Mouse (Mus musculus) embryonic facial prominence, embryonic 14.5 days (tissue): ENCODE data around the gene Wrap53. TPM values are rescaled to one million over a fixed set of nuclear protein-coding genes. Genes with fewer than 3 reads are reported as not detected.
A peak's percentile ranks its signal among the peaks of the same experiment; 100 is the strongest.

ENCODE experiments used
- ATAC-seq: fragments of 200-750 bp; cut with Nextera tagmentation; 2 replicates; pipeline ENCODE4 v1.8.0; 2017; ENCODE audit warnings: low read depth, moderate number of reproducible peaks, moderate TSS enrichment
- DNase-seq: peaks from one replicate; pipeline ENCODE4 v3.0.0-alpha.2; 2015; ENCODE audit warnings: low spot score
- H3K27ac ChIP-seq: fragments of 300-500 bp; sonication (generic); replicated peaks from 2 replicates; pipeline ENCODE4 v1.5.1; 2014; ENCODE audit warnings: low read depth, mild to moderate bottlenecking, low read length, moderate library complexity
- H3K27me3 ChIP-seq: fragments of 300-500 bp; sonication (generic); replicated peaks from 2 replicates; pipeline ENCODE4 v1.6.1; 2014; ENCODE audit warnings: low read length; ENCODE audit not compliant: control insufficient read depth, insufficient read depth
- H3K36me3 ChIP-seq: fragments of 300-500 bp; sonication (generic); 2 replicates; pipeline ENCODE4 v1.6.1; 2014; ENCODE audit warnings: low read length, mixed read lengths; ENCODE audit not compliant: control insufficient read depth, insufficient read depth
- H3K4me1 ChIP-seq: fragments of 300-500 bp; sonication (generic); 2 replicates; pipeline ENCODE4 v1.6.1; 2014; ENCODE audit warnings: antibody characterized with exemption, low read length; ENCODE audit not compliant: control insufficient read depth, insufficient read depth
- H3K4me2 ChIP-seq: fragments of 300-500 bp; sonication (generic); 2 replicates; pipeline ENCODE4 v1.6.1; 2014; ENCODE audit warnings: low read depth, mild to moderate bottlenecking, low read length, moderate library complexity, mixed read lengths
- H3K4me3 ChIP-seq: fragments of 300-500 bp; sonication (generic); 2 replicates; pipeline ENCODE4 v1.5.1; 2014; ENCODE audit warnings: low read depth, mild to moderate bottlenecking, low read length
- H3K9ac ChIP-seq: fragments of 300-500 bp; sonication (generic); 2 replicates; pipeline ENCODE4 v1.6.1; 2014; ENCODE audit warnings: low read depth, mild to moderate bottlenecking, low read length, moderate library complexity, mixed read lengths
- H3K9me3 ChIP-seq: fragments of 300-500 bp; sonication (generic); 2 replicates; pipeline ENCODE4 v1.6.1; 2016; ENCODE audit warnings: low read length; ENCODE audit not compliant: control insufficient read depth
- WGBS: fragments of 180-500 bp; shearing (Covaris S2); extraction: QIAGEN DNeasy Blood & Tissue Kit; methylation state at CpG from one replicate; pipeline ENCODE4 v1.1.7; 2014; 5-methylcytosine and 5-hydroxymethylcytosine counted together
- polyA plus RNA-seq: library from polyadenylated mRNA; unstranded; fragments of >200 nt; fragmentation: Nextera tagmentation; extraction: Ambion mirVana; gene quantifications from 2 replicates; pipeline ENCODE4 v1.2.1, GENCODE M21; 2014

Gene Wrap53
- polyA plus RNA-seq, 1 experiment from 2014 or later = 18.4 TPM

DNA sequence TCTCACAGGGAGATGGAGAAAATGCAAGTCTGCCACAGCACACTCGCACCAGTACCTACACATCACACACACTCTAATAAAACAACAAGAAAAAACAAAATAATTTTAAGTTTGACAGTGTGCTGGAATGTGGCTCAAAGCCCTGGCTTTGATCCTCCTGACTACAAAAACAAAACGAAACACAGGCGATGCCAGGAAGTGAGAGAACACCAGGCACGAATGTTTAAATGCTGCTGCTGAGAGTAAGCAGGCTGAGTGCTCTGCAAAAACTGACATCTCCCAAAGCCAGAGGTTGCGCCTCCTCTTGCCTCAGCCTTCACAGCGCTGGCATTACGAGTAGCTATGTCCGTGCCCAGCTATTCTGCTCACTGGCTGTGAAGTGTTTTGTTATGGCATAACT lies 14.9 kb downstream of the Wrap53 start:
- 70% methylated on average over 8 of the region's 8 CpGs for WGBS
- DNase-seq = no peak
- Histone ChIP-seq H3K4me2 (no peak overlapping the region), H3K27ac (0 out of 2 replicates have a peak overlapping the region, but pooled peaks have one; percentile 10), H3K4me3 (no peak overlapping the region), H3K36me3 (peaks cover 53% of the 10 kb centered on the region), H3K4me1 (peaks cover 16% of the 10 kb centered on the region), H3K9me3 (no peaks in the 10 kb centered on the region), H3K9ac (no peak overlapping the region), H3K27me3 (no peaks in the 10 kb centered on the region)
- no peak for ATAC-seq

- Histone ChIP-seq H3K4me2 (no peak overlapping the region), H3K9me3 (no peaks in the 10 kb centered on the region), H3K4me1 (peaks cover 16% of the 10 kb centered on the region), H3K27ac (no peak overlapping the region), H3K36me3 (peaks cover 48% of the 10 kb centered on the region), H3K27me3 (no peaks in the 10 kb centered on the region), H3K9ac (no peak overlapping the region), H3K4me3 (no peak overlapping the region)
- ATAC-seq = no peak
- no peak for DNase-seq
- 49% methylated on average over 3 of the region's 3 CpGs for WGBS
These were observed 15.7 kb downstream of the Wrap53 start for GRCm38 (mm10) chr11:69564391-69564790.

DNA sequence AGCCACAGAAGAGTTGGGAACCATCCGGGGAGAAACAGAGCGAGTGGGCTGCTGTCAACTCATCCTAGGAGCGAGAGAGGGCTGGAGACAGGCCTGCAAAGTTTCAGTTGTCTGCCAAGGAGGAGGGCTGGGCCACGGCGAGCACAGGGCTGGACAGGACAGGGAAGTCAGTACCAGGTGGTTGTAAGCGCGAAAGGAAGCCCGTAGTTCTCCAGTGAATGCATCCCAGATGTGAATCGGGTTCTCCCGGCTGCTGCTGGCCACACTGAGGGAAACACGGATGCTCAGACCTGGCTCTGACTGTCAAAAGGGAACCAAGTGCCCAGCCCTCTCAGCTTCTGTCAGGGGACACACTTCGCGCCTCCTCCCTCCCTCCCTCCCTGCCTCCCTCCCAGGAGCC lies 16.7 kb downstream of the Wrap53 start:
- no peak for ATAC-seq
- no peak for DNase-seq
- peaks cover 46% of the 10 kb centered on the region for H3K36me3 ChIP-seq
- no peak overlapping the region for H3K9ac ChIP-seq
- H3K4me3 ChIP-seq = no peak overlapping the region
- H3K27me3 ChIP-seq = no peaks in the 10 kb centered on the region
- peaks cover 24% of the 10 kb centered on the region for H3K4me1 ChIP-seq
- H3K4me2 ChIP-seq = no peak overlapping the region
- H3K27ac ChIP-seq = no peak overlapping the region
- no peaks in the 10 kb centered on the region for H3K9me3 ChIP-seq
- WGBS = 47% methylated on average over 11 of the region's 13 CpGs

- peak overlapping the region; percentile 95 for H3K4me2 ChIP-seq
- no peaks in the 10 kb centered on the region for H3K27me3 ChIP-seq
- DNase-seq = peak; percentile 67
- peaks cover 24% of the 10 kb centered on the region for H3K4me1 ChIP-seq
- peak; percentile 16; the same call in 1 of the 2 replicates for ATAC-seq
- WGBS = 16% methylated on average over 16 of the region's 16 CpGs
- peaks cover 30% of the 10 kb centered on the region for H3K36me3 ChIP-seq
- H3K27ac ChIP-seq = peak overlapping the region; percentile 81
- H3K9me3 ChIP-seq = no peaks in the 10 kb centered on the region
- H3K4me3 ChIP-seq = peak overlapping the region; percentile 76
- H3K9ac ChIP-seq = peak overlapping the region; percentile 27
These were observed 18.9 kb downstream of the Wrap53 start for GRCm38 (mm10) chr11:69560896-69561854.

DNA sequence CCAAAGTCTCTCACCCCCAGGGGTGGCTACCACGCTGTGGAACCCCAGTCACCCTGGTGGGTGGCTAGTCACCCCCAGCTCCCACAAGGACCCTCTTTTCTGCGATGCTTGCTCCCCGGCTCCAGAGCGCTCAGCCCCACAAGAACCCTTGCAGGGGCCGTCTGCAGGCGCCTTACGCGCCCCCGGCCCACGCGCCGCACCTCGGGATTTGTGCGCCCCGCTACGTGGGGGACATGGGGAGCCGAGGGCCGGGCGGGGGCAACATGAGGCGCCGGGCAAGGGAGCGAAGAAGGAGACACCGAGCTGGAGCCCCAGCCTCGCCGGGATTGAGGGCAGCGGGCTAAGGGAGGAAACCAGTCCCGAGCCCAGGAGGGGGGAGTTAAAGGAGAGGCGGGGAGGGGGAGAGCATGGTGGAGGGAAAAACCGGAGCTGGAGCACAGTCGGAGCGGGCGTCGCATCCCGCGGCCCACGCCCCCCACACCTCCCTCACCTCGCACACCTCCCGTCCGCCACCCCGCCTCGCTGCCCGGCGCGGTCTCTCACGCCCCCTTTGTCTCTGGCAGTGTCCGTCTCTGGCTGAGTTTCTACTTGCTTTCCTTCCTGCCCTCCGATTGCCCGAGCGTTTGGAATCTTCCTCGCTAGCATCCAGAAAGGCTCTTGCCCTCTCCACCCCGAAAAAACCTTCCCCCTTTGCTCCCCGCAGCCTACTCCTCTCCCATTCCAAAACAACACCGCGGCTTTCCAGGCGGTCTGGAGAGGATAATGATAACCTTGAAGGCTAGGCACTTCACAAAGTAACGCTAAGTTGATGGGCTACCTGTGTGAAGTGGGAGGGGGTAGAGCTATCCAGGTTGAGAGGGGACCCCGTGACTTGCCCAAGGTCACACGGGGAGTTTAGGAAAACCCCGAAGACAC lies 19.9 kb downstream of the Wrap53 start, which contains the start of gene Efnb3:
TSS of gene Efnb3 (minus strand) at position 355 of the 915 bp plus-strand sequence.
- Histone ChIP-seq H3K9ac (peak within 1 kb of the TSS; percentile 87), H3K36me3 (peaks cover 27% of the 10 kb centered on the region), H3K27ac (peak within 1 kb of the TSS; percentile 81), H3K9me3 (no peaks in the 10 kb centered on the region), H3K4me1 (peaks cover 24% of the 10 kb centered on the region), H3K4me3 (peak within 1 kb of the TSS; percentile 76), H3K27me3 (no peaks in the 10 kb centered on the region), H3K4me2 (peak within 1 kb of the TSS; percentile 95)
- peak; percentile 86 for DNase-seq
- ATAC-seq = peak; percentile 81
- WGBS = under 1% methylated on average over 46 of the region's 59 CpGs

- no peak for DNase-seq
- Histone ChIP-seq H3K4me1 (peaks cover 24% of the 10 kb centered on the region), H3K4me2 (peak overlapping the region; percentile 95), H3K9ac (peak overlapping the region; percentile 87), H3K9me3 (no peaks in the 10 kb centered on the region), H3K4me3 (peak overlapping the region; percentile 76), H3K27ac (no peak overlapping the region), H3K36me3 (peaks cover 20% of the 10 kb centered on the region), H3K27me3 (no peaks in the 10 kb centered on the region)
- ATAC-seq = no peak
- WGBS = 10% methylated on average over 5 of the region's 5 CpGs
These were observed 20.9 kb downstream of the Wrap53 start for GRCm38 (mm10) chr11:69559183-69559582.

GRCm38 (mm10) chr11:69558756-69559155 lies 21.3 kb downstream of the Wrap53 start:
- 37% methylated on average over 6 of the region's 6 CpGs for WGBS
- Histone ChIP-seq H3K27me3 (no peaks in the 10 kb centered on the region), H3K36me3 (peaks cover 17% of the 10 kb centered on the region), H3K9me3 (no peaks in the 10 kb centered on the region), H3K4me3 (peak overlapping the region; percentile 76), H3K4me2 (peak overlapping the region; percentile 95), H3K9ac (peak overlapping the region; percentile 87), H3K27ac (no peak overlapping the region), H3K4me1 (peaks cover 24% of the 10 kb centered on the region)
- no peak for DNase-seq
- no peak for ATAC-seq

DNA sequence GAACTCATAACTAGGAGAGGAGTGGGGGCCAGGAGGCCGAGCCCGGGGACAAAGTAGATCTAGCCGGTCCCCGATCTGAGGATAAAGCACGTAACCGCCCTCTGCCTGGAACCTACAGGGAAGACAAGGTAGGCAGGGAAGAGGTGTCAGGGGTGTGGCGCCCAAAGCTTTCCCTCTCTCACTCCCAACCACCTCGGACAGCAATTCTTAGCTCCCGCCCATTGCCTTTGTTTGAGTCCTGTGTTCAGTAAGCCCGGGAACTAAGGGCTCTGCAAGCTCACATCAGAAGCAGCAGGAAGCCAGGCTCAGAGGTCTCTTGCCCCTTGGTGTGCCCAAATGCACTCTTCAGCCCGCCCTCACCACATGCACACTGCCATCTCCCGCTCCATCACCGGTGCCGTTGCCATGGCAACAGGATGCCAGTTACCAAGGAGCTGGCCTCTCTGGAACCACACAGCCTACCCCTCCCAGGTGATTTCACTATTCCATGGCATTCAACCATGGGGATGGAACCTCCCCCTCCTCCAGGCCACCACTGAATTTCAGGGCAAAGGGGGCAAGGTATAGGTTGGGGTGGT lies 22.6 kb downstream of the Wrap53 start:
- Histone ChIP-seq H3K27me3 (no peaks in the 10 kb centered on the region), H3K4me1 (peaks cover 27% of the 10 kb centered on the region), H3K4me3 (no peak overlapping the region), H3K4me2 (peak overlapping the region; percentile 95), H3K36me3 (peaks cover 15% of the 10 kb centered on the region), H3K9me3 (no peaks in the 10 kb centered on the region), H3K27ac (no peak overlapping the region), H3K9ac (no peak overlapping the region)
- DNase-seq = no peak
- 38% methylated on average over 14 of the region's 14 CpGs for WGBS
- no peak for ATAC-seq
